Mouse (Mus musculus): ENCODE measurements around the gene Ankrd1. TPM values are rescaled to one million over a fixed set of nuclear protein-coding genes. Genes with fewer than 3 reads are reported as not detected.

Ankrd1 gene
- polyA plus RNA-seq, 1 experiment from 2014 or later: 3.4 TPM

DNA sequence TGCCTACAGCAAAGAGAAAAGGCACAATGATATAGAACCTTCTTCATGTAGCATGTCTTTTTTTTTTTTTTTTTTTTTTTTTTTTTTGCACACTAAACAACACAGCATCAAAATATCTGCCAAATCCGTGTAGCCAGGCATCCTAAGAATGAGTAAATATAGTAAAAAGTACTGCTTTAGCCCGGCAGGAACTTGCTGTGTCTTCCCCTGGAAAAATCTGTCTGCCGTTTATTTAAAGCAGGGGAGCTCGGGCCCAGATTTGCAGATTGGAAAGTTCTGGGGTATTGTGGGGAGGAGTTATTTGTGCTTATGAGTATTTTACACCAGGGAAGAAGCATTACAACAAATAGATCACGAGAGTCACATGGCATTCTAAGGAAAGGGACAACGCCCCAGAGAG lies 12.1 kb upstream of the Ankrd1 start:
- Histone ChIP-seq H3K4me2 (no peak overlapping the region), H3K4me3 (no peak overlapping the region), H3K27ac (no peak overlapping the region), H3K9me3 (no peaks in the 10 kb centered on the region), H3K9ac (no peak overlapping the region), H3K36me3 (no peaks in the 10 kb centered on the region), H3K4me1 (peaks cover 10% of the 10 kb centered on the region), H3K27me3 (no peaks in the 10 kb centered on the region)
- 64% methylated on average over 6 of the region's 6 CpGs for WGBS
- no peak for ATAC-seq (ENCODE audit: insufficient number of reproducible peaks, low FRiP score, low TSS enrichment, low read depth)

DNA sequence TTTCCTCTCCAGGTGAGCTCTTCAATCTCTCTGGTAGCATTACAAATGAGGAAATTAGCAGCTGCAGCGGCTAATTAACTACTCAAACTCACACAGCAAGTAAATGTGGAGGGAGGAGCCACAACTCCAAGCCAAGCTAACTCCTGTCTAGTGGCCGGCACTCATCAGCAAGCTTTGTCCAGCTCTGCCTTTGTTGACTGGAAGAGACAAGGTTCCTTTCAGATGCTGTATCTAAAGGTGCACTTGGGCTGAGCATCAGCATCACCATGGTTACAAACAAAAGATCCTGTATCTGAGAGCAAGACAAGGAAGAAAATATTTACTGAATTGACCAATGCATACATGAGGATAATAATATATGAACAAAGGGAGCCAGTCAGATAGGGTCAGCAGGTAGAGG lies 10.3 kb upstream of the Ankrd1 start:
- H3K9me3 ChIP-seq: no peaks in the 10 kb centered on the region
- H3K4me1 ChIP-seq: peaks cover 10% of the 10 kb centered on the region
- H3K36me3 ChIP-seq: no peaks in the 10 kb centered on the region
- no peak overlapping the region for H3K4me2 ChIP-seq
- no peak overlapping the region for H3K9ac ChIP-seq
- WGBS: 64% methylated on average over 2 of the region's 2 CpGs
- H3K27me3 ChIP-seq: no peaks in the 10 kb centered on the region
- no peak for ATAC-seq (ENCODE audit: insufficient number of reproducible peaks, low FRiP score, low TSS enrichment, low read depth)
- no peak overlapping the region for H3K4me3 ChIP-seq
- H3K27ac ChIP-seq: no peak overlapping the region

DNA sequence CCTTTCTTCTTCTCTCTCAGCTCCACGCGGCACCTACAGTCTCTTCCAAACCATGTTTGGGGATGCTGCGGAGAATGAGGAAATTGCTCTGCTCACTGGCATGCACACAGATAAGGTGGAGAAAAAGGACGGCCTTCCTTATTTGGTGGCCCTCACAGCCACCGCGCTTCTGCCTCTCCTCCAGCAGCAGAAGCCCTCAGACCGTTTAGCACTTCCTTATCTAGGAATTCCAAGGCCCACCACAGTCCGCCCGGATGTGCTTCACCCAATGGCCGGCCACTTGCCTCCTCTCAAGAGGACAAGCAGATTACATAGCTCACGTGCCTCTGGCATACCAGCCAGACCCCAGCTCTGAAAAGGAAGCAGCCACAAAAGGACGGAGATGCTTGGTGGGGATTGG lies 9.7 kb upstream of the Ankrd1 start:
- H3K4me3 ChIP-seq: no peak overlapping the region
- no peak overlapping the region for H3K4me2 ChIP-seq
- H3K9ac ChIP-seq: no peak overlapping the region
- peaks cover 10% of the 10 kb centered on the region for H3K4me1 ChIP-seq
- ATAC-seq (ENCODE audit: insufficient number of reproducible peaks, low FRiP score, low TSS enrichment, low read depth): no peak
- H3K36me3 ChIP-seq: no peaks in the 10 kb centered on the region
- no peaks in the 10 kb centered on the region for H3K9me3 ChIP-seq
- no peak overlapping the region for H3K27ac ChIP-seq
- WGBS: 29% methylated on average over 12 of the region's 12 CpGs
- H3K27me3 ChIP-seq: no peaks in the 10 kb centered on the region

- Histone ChIP-seq H3K9ac (0 out of 2 replicates have a peak overlapping the region, but pooled peaks have one; percentile 18), H3K36me3 (no peaks in the 10 kb centered on the region), H3K4me2 (no peak overlapping the region), H3K27ac (no peak overlapping the region), H3K9me3 (no peaks in the 10 kb centered on the region), H3K4me3 (no peak overlapping the region), H3K4me1 (peaks cover 10% of the 10 kb centered on the region), H3K27me3 (no peaks in the 10 kb centered on the region)
- ATAC-seq (ENCODE audit: insufficient number of reproducible peaks, low FRiP score, low TSS enrichment, low read depth): no peak
- 20% methylated on average over 9 of the region's 9 CpGs for WGBS
These were observed 9.3 kb upstream of the Ankrd1 start for GRCm38 (mm10) chr19:36129213-36129612.

DNA sequence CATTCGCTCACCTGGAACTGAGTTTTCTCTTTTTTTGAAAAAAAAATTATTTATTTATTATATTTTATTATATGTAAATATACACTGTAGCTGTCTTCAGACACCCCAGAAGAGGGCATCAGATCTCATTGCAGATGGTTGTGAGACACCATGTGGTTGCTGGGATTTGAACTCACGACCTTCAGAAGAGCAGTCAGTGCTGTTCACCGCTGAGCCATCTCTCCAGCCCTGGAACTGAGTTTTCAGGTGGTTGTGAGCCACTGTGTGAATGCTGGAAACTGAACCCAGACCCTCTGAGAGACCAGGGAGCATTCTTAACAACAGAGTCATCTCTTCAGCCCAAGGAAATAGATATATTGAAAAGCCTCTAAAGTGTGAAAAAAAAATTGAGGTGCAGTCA lies 8.5 kb upstream of the Ankrd1 start:
- Histone ChIP-seq H3K4me1 (peaks cover 10% of the 10 kb centered on the region), H3K36me3 (no peaks in the 10 kb centered on the region), H3K4me2 (no peak overlapping the region), H3K9me3 (no peaks in the 10 kb centered on the region), H3K9ac (no peak overlapping the region), H3K27me3 (no peaks in the 10 kb centered on the region), H3K27ac (no peak overlapping the region), H3K4me3 (no peak overlapping the region)
- WGBS: 96% methylated on average over 3 of the region's 3 CpGs
- ATAC-seq (ENCODE audit: insufficient number of reproducible peaks, low FRiP score, low TSS enrichment, low read depth): no peak

GRCm38 (mm10) chr19:36124203-36124602 lies 4.3 kb upstream of the Ankrd1 start:
- no peaks in the 10 kb centered on the region for H3K36me3 ChIP-seq
- no peaks in the 10 kb centered on the region for H3K9me3 ChIP-seq
- no peak overlapping the region for H3K9ac ChIP-seq
- no peak overlapping the region for H3K4me2 ChIP-seq
- ATAC-seq (ENCODE audit: insufficient number of reproducible peaks, low FRiP score, low TSS enrichment, low read depth): no peak
- no peak overlapping the region for H3K27ac ChIP-seq
- peaks cover 4% of the 10 kb centered on the region for H3K4me1 ChIP-seq
- H3K4me3 ChIP-seq: no peak overlapping the region
- H3K27me3 ChIP-seq: no peaks in the 10 kb centered on the region
- WGBS: 32% methylated on average over 1 of the region's 1 CpGs

- Histone ChIP-seq H3K36me3 (no peaks in the 10 kb centered on the region), H3K27ac (no peak overlapping the region), H3K4me1 (peaks cover 3% of the 10 kb centered on the region; the same call in 1 of the 2 replicates), H3K9me3 (no peaks in the 10 kb centered on the region), H3K9ac (no peak overlapping the region), H3K4me2 (no peak overlapping the region), H3K27me3 (no peaks in the 10 kb centered on the region), H3K4me3 (no peak overlapping the region)
- ATAC-seq (ENCODE audit: insufficient number of reproducible peaks, low FRiP score, low TSS enrichment, low read depth): no peak
- 86% methylated on average over 8 of the region's 8 CpGs for WGBS
These were observed 680 bp downstream of the Ankrd1 start for GRCm38 (mm10) chr19:36119219-36119618.

GRCm38 (mm10) chr19:36116185-36116584 lies 3.7 kb downstream of the Ankrd1 start:
- Histone ChIP-seq H3K27me3 (no peaks in the 10 kb centered on the region), H3K27ac (no peak overlapping the region), H3K4me1 (peaks cover 3% of the 10 kb centered on the region; the same call in 1 of the 2 replicates), H3K4me3 (no peak overlapping the region), H3K9me3 (no peaks in the 10 kb centered on the region), H3K9ac (no peak overlapping the region), H3K4me2 (no peak overlapping the region), H3K36me3 (no peaks in the 10 kb centered on the region)
- WGBS: 76% methylated on average over 4 of the region's 4 CpGs
- ATAC-seq (ENCODE audit: insufficient number of reproducible peaks, low FRiP score, low TSS enrichment, low read depth): no peak

DNA sequence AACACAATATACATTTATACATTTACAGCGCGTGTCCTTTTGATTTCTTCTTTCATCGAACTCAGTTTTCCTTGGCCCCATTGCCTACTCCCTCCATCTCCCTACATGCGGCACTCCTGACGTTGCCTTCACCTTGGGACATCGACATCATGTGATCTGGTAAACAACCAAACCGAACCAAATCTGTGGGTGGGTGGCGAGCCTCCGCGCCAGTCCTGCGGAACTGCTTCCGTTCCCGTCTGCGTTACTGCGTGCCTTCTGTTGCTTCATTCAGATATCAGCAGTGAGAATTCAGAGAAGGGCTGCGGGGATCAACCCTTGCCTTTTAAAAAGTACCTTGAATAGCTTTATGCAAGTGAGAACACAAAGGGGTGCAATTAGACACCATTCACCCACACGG lies 7.9 kb downstream of the Ankrd1 start:
- Histone ChIP-seq H3K9me3 (no peaks in the 10 kb centered on the region), H3K4me1 (0 out of 2 replicates have a peak, but pooled peaks cover 5% of the 10 kb centered on the region), H3K4me3 (no peak overlapping the region), H3K9ac (no peak overlapping the region), H3K27ac (no peak overlapping the region), H3K27me3 (no peaks in the 10 kb centered on the region), H3K36me3 (no peaks in the 10 kb centered on the region), H3K4me2 (no peak overlapping the region)
- 57% methylated on average over 17 of the region's 17 CpGs for WGBS
- ATAC-seq (ENCODE audit: insufficient number of reproducible peaks, low FRiP score, low TSS enrichment, low read depth): no peak

- Histone ChIP-seq H3K27ac (no peak overlapping the region), H3K27me3 (no peaks in the 10 kb centered on the region), H3K4me2 (no peak overlapping the region), H3K9ac (no peak overlapping the region), H3K36me3 (no peaks in the 10 kb centered on the region), H3K4me3 (no peak overlapping the region), H3K9me3 (no peaks in the 10 kb centered on the region), H3K4me1 (0 out of 2 replicates have a peak, but pooled peaks cover 2% of the 10 kb centered on the region)
- 28% methylated on average over 7 of the region's 7 CpGs for WGBS
- ATAC-seq (ENCODE audit: insufficient number of reproducible peaks, low FRiP score, low TSS enrichment, low read depth): no peak
These were observed 8.6 kb downstream of the Ankrd1 start for GRCm38 (mm10) chr19:36111054-36111895.

- 42% methylated on average over 7 of the region's 7 CpGs for WGBS
- no peak overlapping the region for H3K27ac ChIP-seq
- no peak overlapping the region for H3K9ac ChIP-seq
- no peak for ATAC-seq (ENCODE audit: insufficient number of reproducible peaks, low FRiP score, low TSS enrichment, low read depth)
- no peaks in the 10 kb centered on the region for H3K9me3 ChIP-seq
- no peak overlapping the region for H3K4me2 ChIP-seq
- H3K4me3 ChIP-seq: no peak overlapping the region
- H3K4me1 ChIP-seq: 0 out of 2 replicates have a peak, but pooled peaks cover 2% of the 10 kb centered on the region
- no peaks in the 10 kb centered on the region for H3K36me3 ChIP-seq
- no peaks in the 10 kb centered on the region for H3K27me3 ChIP-seq
These were observed 9.4 kb downstream of the Ankrd1 start for GRCm38 (mm10) chr19:36110465-36110864.

- no peaks in the 10 kb centered on the region for H3K9me3 ChIP-seq
- no peak overlapping the region for H3K4me3 ChIP-seq
- 0 out of 2 replicates have a peak, but pooled peaks cover 2% of the 10 kb centered on the region for H3K4me1 ChIP-seq
- H3K27me3 ChIP-seq: no peaks in the 10 kb centered on the region
- no peak overlapping the region for H3K27ac ChIP-seq
- no peak overlapping the region for H3K4me2 ChIP-seq
- ATAC-seq (ENCODE audit: insufficient number of reproducible peaks, low FRiP score, low TSS enrichment, low read depth): no peak
- no peaks in the 10 kb centered on the region for H3K36me3 ChIP-seq
- WGBS: 85% methylated on average over 26 of the region's 26 CpGs
- no peak overlapping the region for H3K9ac ChIP-seq
These were observed 10.5 kb downstream of the Ankrd1 start for GRCm38 (mm10) chr19:36109318-36109944.

All from limb, embryonic 15.5 days (tissue).